15 mouse cellular contexts compared by ENCODE assay signal in the genomic region with DNA sequence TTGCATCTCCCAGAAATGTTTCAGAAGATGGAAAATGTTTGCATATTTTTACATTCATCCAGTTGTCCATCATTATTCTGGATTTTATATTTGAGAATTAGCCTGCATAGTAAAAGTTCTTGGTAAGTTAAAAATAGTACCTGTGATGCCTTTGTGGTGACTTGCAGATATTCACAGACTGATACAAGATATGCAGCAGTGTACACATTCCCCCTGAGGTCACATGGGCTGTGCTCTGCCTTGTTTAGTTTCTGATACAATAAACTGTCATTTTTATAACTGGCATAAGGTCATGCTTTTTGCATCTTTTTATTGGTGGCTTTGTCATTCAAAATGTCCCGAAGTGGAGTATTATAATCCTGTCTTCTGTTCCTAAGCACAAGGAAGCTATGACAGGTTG.
"Had no signal": no experiment of that assay in that cellular context is flagged by ENCODE, and none has a peak within 500 bp of the region (broad histone marks: within the 10 kb centered on the region; RNA-seq: fewer than 3 reads in every experiment).

No protein-coding gene starts in this region.

- H3K4me3 ChIP-seq: neural tube, embryonic 15.5 days; stomach, embryonic 15.5 days had no signal

- H3K36me3 ChIP-seq: neural tube, embryonic 15.5 days; stomach, embryonic 15.5 days had no signal

- H3K9me3 ChIP-seq: neural tube, embryonic 15.5 days; stomach, embryonic 15.5 days had no signal

- DNase-seq: retina, postnatal 1 day; right cerebral cortex, adult 18-20 months; right cerebral cortex, postnatal 14 days; right cerebral cortex, postnatal 25 days; right cerebral cortex, postnatal 4 days; spleen, adult 18-20 months; thymus, adult 18-20 months; thymus, adult 2 months; thymus, postnatal 14 days; thymus, postnatal 25 days; thymus, postnatal 36 days; thymus, postnatal 4 days had no signal

- H3K27ac ChIP-seq: neural tube, embryonic 15.5 days; stomach, embryonic 15.5 days; stomach, postnatal 0 days had no signal

- H3K4me1 ChIP-seq: neural tube, embryonic 15.5 days; stomach, embryonic 15.5 days had no signal

- H3K27me3 ChIP-seq: neural tube, embryonic 15.5 days; stomach, embryonic 15.5 days had no signal

- H3K9ac ChIP-seq: neural tube, embryonic 15.5 days; stomach, embryonic 15.5 days had no signal

- H3K4me2 ChIP-seq: neural tube, embryonic 15.5 days; stomach, embryonic 15.5 days had no signal
